Mouse (Mus musculus): ENCODE data around the gene Il11ra1. TPM values are rescaled to one million over a fixed set of nuclear protein-coding genes. Genes with fewer than 3 reads are reported as not detected.

Gene Il11ra1
- polyA plus RNA-seq, 1 experiment from 2014 or later: 45.4 TPM

- H3K4me2 ChIP-seq (ENCODE audit: low read depth, low read length): no peak overlapping the region
- ATAC-seq (ENCODE audit: low read depth): no peak
Observed at GRCm38 (mm10) chr4:41710229-41710628, 10.4 kb downstream of the Il11ra1 start.

GRCm38 (mm10) chr4:41711705-41712375 lies 12.1 kb downstream of the Il11ra1 start:
- Histone ChIP-seq H3K27me3 (ENCODE audit: control insufficient read depth, insufficient read depth, low read depth, low read length) (peaks cover 4% of the 10 kb centered on the region; the same call in 1 of the 2 replicates), H3K9me3 (replicated peaks; ENCODE audit: control insufficient read depth, low read length) (no peaks in the 10 kb centered on the region), H3K27ac (ENCODE audit: low read length) (no peak overlapping the region), H3K36me3 (ENCODE audit: control insufficient read depth, insufficient read depth) (no peaks in the 10 kb centered on the region), H3K4me2 (ENCODE audit: low read depth, low read length) (peak overlapping the region; percentile 96), H3K9ac (ENCODE audit: low read depth, low read length) (peak overlapping the region; percentile 92), H3K4me3 (ENCODE audit: low read depth, low read length) (peak overlapping the region; percentile 88), H3K4me1 (ENCODE audit: control insufficient read depth, low read depth, low read length) (peaks cover 17% of the 10 kb centered on the region)
- 74% methylated on average over 16 of the region's 16 CpGs for WGBS (ENCODE audit: insufficient replicate concordance)
- no peak for ATAC-seq (ENCODE audit: low read depth)

More at GRCm38 (mm10) chr4:41710229-41710628, 10.4 kb downstream of the Il11ra1 start:
- H3K27ac ChIP-seq (ENCODE audit: low read length): no peak overlapping the region
- H3K4me1 ChIP-seq (ENCODE audit: control insufficient read depth, low read depth, low read length): peaks cover 17% of the 10 kb centered on the region
- no peaks in the 10 kb centered on the region for H3K36me3 ChIP-seq (ENCODE audit: control insufficient read depth, insufficient read depth)
- H3K4me3 ChIP-seq (ENCODE audit: low read depth, low read length): no peak overlapping the region
- peaks cover 8% of the 10 kb centered on the region; the same call in 1 of the 2 replicates for H3K27me3 ChIP-seq (ENCODE audit: control insufficient read depth, insufficient read depth, low read depth, low read length)
- H3K9me3 ChIP-seq (replicated peaks; ENCODE audit: control insufficient read depth, low read length): no peaks in the 10 kb centered on the region
- H3K9ac ChIP-seq (ENCODE audit: low read depth, low read length): no peak overlapping the region
- 66% methylated on average over 4 of the region's 4 CpGs for WGBS (ENCODE audit: insufficient replicate concordance)

GRCm38 (mm10) chr4:41712421-41713196 lies 12.8 kb downstream of the Il11ra1 start:
- WGBS (ENCODE audit: insufficient replicate concordance): 42% methylated on average over 31 of the region's 31 CpGs
- H3K4me3 ChIP-seq (ENCODE audit: low read depth, low read length): peak overlapping the region; percentile 88
- peak; percentile 35 for ATAC-seq (ENCODE audit: low read depth)
- H3K4me1 ChIP-seq (ENCODE audit: control insufficient read depth, low read depth, low read length): peaks cover 17% of the 10 kb centered on the region
- no peaks in the 10 kb centered on the region for H3K9me3 ChIP-seq (replicated peaks; ENCODE audit: control insufficient read depth, low read length)
- peak overlapping the region; percentile 96 for H3K4me2 ChIP-seq (ENCODE audit: low read depth, low read length)
- peaks cover 3% of the 10 kb centered on the region; the same call in 1 of the 2 replicates for H3K27me3 ChIP-seq (ENCODE audit: control insufficient read depth, insufficient read depth, low read depth, low read length)
- no peaks in the 10 kb centered on the region; the same call in 1 of the 2 replicates for H3K36me3 ChIP-seq (ENCODE audit: control insufficient read depth, insufficient read depth)
- H3K9ac ChIP-seq (ENCODE audit: low read depth, low read length): peak overlapping the region; percentile 92
- peak overlapping the region; percentile 62; the same call in 1 of the 2 replicates for H3K27ac ChIP-seq (ENCODE audit: low read length)

DNA sequence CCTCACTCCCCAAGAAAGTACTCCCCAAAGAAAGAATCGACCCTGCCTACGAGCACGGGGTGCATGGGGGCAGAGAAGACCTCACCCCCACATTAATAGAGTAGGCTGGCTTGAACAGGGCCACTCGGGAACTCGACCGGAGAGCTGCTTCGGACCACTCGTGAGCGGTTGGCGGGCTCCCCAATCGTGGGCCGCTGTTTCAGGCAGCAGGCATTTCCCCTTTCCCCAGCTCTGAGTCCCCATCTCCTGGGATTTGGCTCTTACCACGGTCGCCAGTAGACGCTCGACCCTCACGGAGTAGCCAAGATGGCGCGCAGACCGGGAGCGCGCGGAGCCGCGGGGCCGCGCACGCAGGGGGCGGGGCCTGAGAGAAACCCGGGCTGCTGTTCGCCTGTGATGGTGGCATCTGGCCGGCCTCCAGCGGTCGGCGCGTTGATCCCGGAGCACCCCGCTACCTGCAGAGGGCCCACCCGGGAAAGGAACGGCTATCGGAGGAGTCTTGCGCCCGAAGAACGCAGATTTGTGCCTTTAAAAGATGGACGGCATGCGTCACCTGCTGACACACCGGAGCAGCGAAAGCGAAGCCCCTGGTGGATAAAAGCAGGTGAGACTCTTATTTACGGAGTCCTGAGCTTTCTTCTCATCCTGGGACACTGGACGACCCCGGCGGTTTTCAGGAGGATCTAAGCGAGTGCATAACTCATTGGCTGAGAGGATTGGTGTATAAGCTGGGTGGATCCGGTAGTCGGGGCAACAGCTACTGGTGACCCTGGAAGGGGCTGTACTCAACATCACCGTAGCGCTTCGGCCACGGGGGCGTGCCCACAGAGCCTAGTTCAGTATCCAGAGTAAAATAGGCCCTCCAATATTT lies 13.6 kb downstream of the Il11ra1 start, which contains the start of gene Rpp25l:
Gene Rpp25l, minus strand, starts transcription at position 338 of the 871 bp plus-strand sequence.
- peak within 1 kb of the TSS; percentile 88 for H3K4me3 ChIP-seq (ENCODE audit: low read depth, low read length)
- peak within 1 kb of the TSS; percentile 69 for H3K27ac ChIP-seq (ENCODE audit: low read length)
- peaks cover 17% of the 10 kb centered on the region for H3K4me1 ChIP-seq (ENCODE audit: control insufficient read depth, low read depth, low read length)
- under 1% methylated on average over 61 of the region's 61 CpGs for WGBS (ENCODE audit: insufficient replicate concordance)
- ATAC-seq (ENCODE audit: low read depth): peak; percentile 87
- H3K36me3 ChIP-seq (ENCODE audit: control insufficient read depth, insufficient read depth): peaks cover 4% of the 10 kb centered on the region
- no peaks in the 10 kb centered on the region for H3K27me3 ChIP-seq (ENCODE audit: control insufficient read depth, insufficient read depth, low read depth, low read length)
- peak within 1 kb of the TSS; percentile 96 for H3K4me2 ChIP-seq (ENCODE audit: low read depth, low read length)
- H3K9ac ChIP-seq (ENCODE audit: low read depth, low read length): peak within 1 kb of the TSS; percentile 92
- no peaks in the 10 kb centered on the region for H3K9me3 ChIP-seq (replicated peaks; ENCODE audit: control insufficient read depth, low read length)

- Histone ChIP-seq H3K4me3 (ENCODE audit: low read depth, low read length) (peak overlapping the region; percentile 88), H3K27me3 (ENCODE audit: control insufficient read depth, insufficient read depth, low read depth, low read length) (no peaks in the 10 kb centered on the region), H3K4me1 (ENCODE audit: control insufficient read depth, low read depth, low read length) (peaks cover 17% of the 10 kb centered on the region), H3K9ac (ENCODE audit: low read depth, low read length) (no peak overlapping the region; the same call in 1 of the 2 replicates), H3K27ac (ENCODE audit: low read length) (no peak overlapping the region), H3K9me3 (replicated peaks; ENCODE audit: control insufficient read depth, low read length) (no peaks in the 10 kb centered on the region), H3K4me2 (ENCODE audit: low read depth, low read length) (peak overlapping the region; percentile 96), H3K36me3 (ENCODE audit: control insufficient read depth, insufficient read depth) (peaks cover 8% of the 10 kb centered on the region)
- no peak for ATAC-seq (ENCODE audit: low read depth)
- WGBS (ENCODE audit: insufficient replicate concordance): 18% methylated on average over 8 of the region's 8 CpGs
Observed at GRCm38 (mm10) chr4:41714276-41714675, 14.5 kb downstream of the Il11ra1 start.

- 74% methylated on average over 8 of the region's 8 CpGs for WGBS (ENCODE audit: insufficient replicate concordance)
- ATAC-seq (ENCODE audit: low read depth): no peak
- no peak overlapping the region for H3K4me3 ChIP-seq (ENCODE audit: low read depth, low read length)
- no peaks in the 10 kb centered on the region for H3K27me3 ChIP-seq (ENCODE audit: control insufficient read depth, insufficient read depth, low read depth, low read length)
- peaks cover 17% of the 10 kb centered on the region for H3K4me1 ChIP-seq (ENCODE audit: control insufficient read depth, low read depth, low read length)
- no peak overlapping the region for H3K9ac ChIP-seq (ENCODE audit: low read depth, low read length)
- H3K27ac ChIP-seq (ENCODE audit: low read length): no peak overlapping the region
- peaks cover 10% of the 10 kb centered on the region for H3K36me3 ChIP-seq (ENCODE audit: control insufficient read depth, insufficient read depth)
- no peak overlapping the region for H3K4me2 ChIP-seq (ENCODE audit: low read depth, low read length)
- H3K9me3 ChIP-seq (replicated peaks; ENCODE audit: control insufficient read depth, low read length): no peaks in the 10 kb centered on the region
Observed at GRCm38 (mm10) chr4:41715082-41715481, 15.3 kb downstream of the Il11ra1 start.

- 81% methylated on average over 5 of the region's 5 CpGs for WGBS (ENCODE audit: insufficient replicate concordance)
Observed at GRCm38 (mm10) chr4:41715596-41715995, 15.8 kb downstream of the Il11ra1 start.

GRCm38 (mm10) chr4:41716834-41717233 lies 17.0 kb downstream of the Il11ra1 start:
- Histone ChIP-seq H3K9ac (ENCODE audit: low read depth, low read length) (no peak overlapping the region), H3K27me3 (ENCODE audit: control insufficient read depth, insufficient read depth, low read depth, low read length) (no peaks in the 10 kb centered on the region), H3K27ac (ENCODE audit: low read length) (no peak overlapping the region), H3K4me3 (ENCODE audit: low read depth, low read length) (no peak overlapping the region), H3K36me3 (ENCODE audit: control insufficient read depth, insufficient read depth) (peaks cover 10% of the 10 kb centered on the region), H3K4me2 (ENCODE audit: low read depth, low read length) (no peak overlapping the region), H3K4me1 (ENCODE audit: control insufficient read depth, low read depth, low read length) (peaks cover 18% of the 10 kb centered on the region), H3K9me3 (replicated peaks; ENCODE audit: control insufficient read depth, low read length) (no peaks in the 10 kb centered on the region)
- 71% methylated on average over 6 of the region's 6 CpGs for WGBS (ENCODE audit: insufficient replicate concordance)
- no peak for ATAC-seq (ENCODE audit: low read depth)

More at GRCm38 (mm10) chr4:41715596-41715995, 15.8 kb downstream of the Il11ra1 start:
- Histone ChIP-seq H3K4me2 (ENCODE audit: low read depth, low read length) (no peak overlapping the region), H3K27ac (ENCODE audit: low read length) (no peak overlapping the region), H3K4me3 (ENCODE audit: low read depth, low read length) (no peak overlapping the region), H3K27me3 (ENCODE audit: control insufficient read depth, insufficient read depth, low read depth, low read length) (no peaks in the 10 kb centered on the region), H3K9me3 (replicated peaks; ENCODE audit: control insufficient read depth, low read length) (no peaks in the 10 kb centered on the region), H3K36me3 (ENCODE audit: control insufficient read depth, insufficient read depth) (peaks cover 10% of the 10 kb centered on the region), H3K4me1 (ENCODE audit: control insufficient read depth, low read depth, low read length) (peaks cover 17% of the 10 kb centered on the region), H3K9ac (ENCODE audit: low read depth, low read length) (no peak overlapping the region)
- ATAC-seq (ENCODE audit: low read depth): no peak

All from liver, embryonic 16.5 days (tissue).